Mouse (Mus musculus) CH12.LX (cell line): Measurements from ENCODE around the gene Cxcl9. TPM values are rescaled to one million over a fixed set of nuclear protein-coding genes. Genes with fewer than 3 reads are reported as not detected.

ENCODE experiments used
- DNase-seq: peaks from one replicate; pipeline ENCODE4 v3.0.0-alpha.2; 2013; ENCODE audit errors: extremely low read depth
- H3K27ac ChIP-seq: 2 replicates; pipeline ENCODE4 v1.5.1; 2012; ENCODE audit warnings: low read depth, mild to moderate bottlenecking, control low read depth, moderate library complexity; ENCODE audit not compliant: insufficient read depth
- H3K27me3 ChIP-seq: replicated peaks from 2 replicates; pipeline ENCODE3; 2012; ENCODE audit warnings: inconsistent platforms
- H3K36me3 ChIP-seq, 2 experiments: replicated peaks in 1 of 2; 2 replicates each; pipeline versions ENCODE3 to v1.6.1; 2012; ENCODE audit warnings: inconsistent platforms in 1 of 2, low read length in 1 of 2, mild to moderate bottlenecking in 1 of 2, mixed read lengths in 1 of 2, moderate library complexity in 1 of 2; ENCODE audit not compliant: control insufficient read depth in 1 of 2, insufficient read depth in 1 of 2
- H3K4me1 ChIP-seq, 2 experiments: 2 replicates each; pipeline ENCODE4 v1.6.1; 2012; ENCODE audit warnings: inconsistent platforms in 1 of 2, moderate library complexity in 1 of 2; ENCODE audit not compliant: insufficient read depth in 2 of 2, control insufficient read depth in 1 of 2
- H3K4me2 ChIP-seq: 2 replicates; pipeline ENCODE4 v1.6.1; 2012; ENCODE audit warnings: low read depth, mild to moderate bottlenecking, control low read depth; ENCODE audit not compliant: poor library complexity, insufficient read depth, severe bottlenecking
- H3K4me3 ChIP-seq, 3 experiments: fragments of 150-350 bp in 1 of 3; sonication (generic) in 1 of 3; replicated peaks in 1 of 3; 2 replicates each; pipeline versions ENCODE3 to v1.5.1; 2011 to 2012; ENCODE audit warnings: low read depth in 2 of 3, low read length in 2 of 3, mild to moderate bottlenecking in 2 of 3, moderate library complexity in 2 of 3, control low read depth in 1 of 3, improper control_type of control experiment in 1 of 3, inconsistent platforms in 1 of 3, mixed read lengths in 1 of 3; ENCODE audit not compliant: poor library complexity in 1 of 3
- H3K79me2 ChIP-seq: replicated peaks from 2 replicates; pipeline ENCODE4 v1.6.1; 2012; ENCODE audit warnings: mild to moderate bottlenecking, moderate library complexity; ENCODE audit not compliant: control insufficient read depth, poor library complexity, insufficient read depth, severe bottlenecking; ENCODE audit errors: extremely low read depth
- H3K9ac ChIP-seq: 2 replicates; pipeline ENCODE4 v1.6.1; 2012; ENCODE audit warnings: low read depth, mild to moderate bottlenecking, control low read depth, moderate library complexity; ENCODE audit not compliant: insufficient read depth
- H3K9me3 ChIP-seq: replicated peaks from 2 replicates; pipeline ENCODE3; 2012; ENCODE audit warnings: low read length, inconsistent platforms, mixed read lengths
- BHLHE40 ChIP-seq: IDR thresholded peaks from 2 replicates; pipeline ENCODE4 v1.6.1; 2011; ENCODE audit warnings: mild to moderate bottlenecking, low read depth, low read length, improper control_type of control experiment
- CHD1 ChIP-seq: IDR thresholded peaks from 2 replicates; pipeline ENCODE4 v1.6.1; 2012; ENCODE audit warnings: low read depth, low read length, improper control_type of control experiment, inconsistent platforms
- CHD2 ChIP-seq: IDR thresholded peaks from 2 replicates; pipeline ENCODE4 v1.6.1; 2011; ENCODE audit warnings: low read length, improper control_type of control experiment
- CTCF ChIP-seq, 2 experiments: IDR thresholded peaks in 1 of 2; conservative IDR thresholded peaks in 1 of 2; 2 replicates each; pipeline ENCODE4 v1.5.1; 2011 to 2012; ENCODE audit warnings: low read depth in 2 of 2, low read length in 2 of 2, improper control_type of control experiment in 1 of 2, inconsistent platforms in 1 of 2, mild to moderate bottlenecking in 1 of 2, moderate library complexity in 1 of 2
- E2F4 ChIP-seq: IDR thresholded peaks from 2 replicates; pipeline ENCODE4 v1.6.1; 2011; ENCODE audit warnings: low read depth, low read length, improper control_type of control experiment; ENCODE audit not compliant: insufficient replicate concordance
- ELF1 ChIP-seq: IDR thresholded peaks from 2 replicates; pipeline ENCODE4 v1.6.1; 2014; ENCODE audit warnings: low read depth, mild to moderate bottlenecking, inconsistent platforms, low read length, improper control_type of control experiment
- EP300 ChIP-seq: IDR thresholded peaks from 2 replicates; pipeline ENCODE4 v1.6.1; 2011; ENCODE audit warnings: low read length, improper control_type of control experiment
- ETS1 ChIP-seq: conservative IDR thresholded peaks from 2 replicates; pipeline ENCODE4 v1.6.1; 2012; ENCODE audit warnings: low read depth, mild to moderate bottlenecking, inconsistent platforms, low read length, improper control_type of control experiment, moderate library complexity
- GABPA ChIP-seq: IDR thresholded peaks from 2 replicates; pipeline ENCODE4 v1.6.1; 2012; ENCODE audit warnings: low read depth, low read length, improper control_type of control experiment, inconsistent platforms; ENCODE audit not compliant: insufficient replicate concordance
- HCFC1 ChIP-seq: IDR thresholded peaks from 2 replicates; pipeline ENCODE4 v1.6.1; 2012; ENCODE audit warnings: low read depth, mild to moderate bottlenecking, inconsistent platforms, low read length, improper control_type of control experiment
- IRF4 ChIP-seq: IDR thresholded peaks from 2 replicates; pipeline ENCODE4 v1.6.1; 2014; ENCODE audit warnings: low read depth, mild to moderate bottlenecking, inconsistent platforms, low read length, improper control_type of control experiment
- JUN ChIP-seq: IDR thresholded peaks from 2 replicates; pipeline ENCODE4 v1.6.1; 2011; ENCODE audit warnings: low read depth, mild to moderate bottlenecking, low read length, improper control_type of control experiment, moderate library complexity; ENCODE audit not compliant: insufficient read depth
- JUND ChIP-seq: conservative IDR thresholded peaks from 2 replicates; pipeline ENCODE4 v1.6.1; 2011; ENCODE audit warnings: low read depth, low read length, improper control_type of control experiment
- KAT2A ChIP-seq: IDR thresholded peaks from 2 replicates; pipeline ENCODE4 v1.6.1; 2012; ENCODE audit warnings: low read length, improper control_type of control experiment, inconsistent platforms; ENCODE audit not compliant: insufficient replicate concordance
- MAFK ChIP-seq: IDR thresholded peaks from 2 replicates; pipeline ENCODE4 v1.6.1; 2011; ENCODE audit warnings: low read length, improper control_type of control experiment; ENCODE audit not compliant: insufficient replicate concordance
- MAX ChIP-seq: IDR thresholded peaks from 2 replicates; pipeline ENCODE4 v1.6.1; 2011; ENCODE audit warnings: low read length, improper control_type of control experiment
- MAZ ChIP-seq: IDR thresholded peaks from 2 replicates; pipeline ENCODE4 v1.6.1; 2012; ENCODE audit warnings: low read depth, mild to moderate bottlenecking, inconsistent platforms, low read length, improper control_type of control experiment, moderate library complexity
- MEF2A ChIP-seq: IDR thresholded peaks from 2 replicates; pipeline ENCODE4 v1.6.1; 2014; ENCODE audit warnings: low read depth, mild to moderate bottlenecking, inconsistent platforms, low read length, improper control_type of control experiment, borderline replicate concordance
- MXI1 ChIP-seq: IDR thresholded peaks from 2 replicates; pipeline ENCODE4 v1.6.1; 2011; ENCODE audit warnings: mild to moderate bottlenecking, low read depth, low read length, improper control_type of control experiment
- MYC ChIP-seq: IDR thresholded peaks from 2 replicates; pipeline ENCODE4 v1.6.1; 2011; ENCODE audit warnings: low read depth, mild to moderate bottlenecking, improper control_type of control experiment, low read length
- NELFE ChIP-seq: IDR thresholded peaks from 2 replicates; pipeline ENCODE4 v1.6.1; 2011; ENCODE audit warnings: low read depth, low read length, improper control_type of control experiment
- NRF1 ChIP-seq: IDR thresholded peaks from 2 replicates; pipeline ENCODE4 v1.6.1; 2014; ENCODE audit warnings: low read depth, mild to moderate bottlenecking, inconsistent platforms, low read length, improper control_type of control experiment, moderate library complexity
- PAX5 ChIP-seq: IDR thresholded peaks from 2 replicates; pipeline ENCODE4 v1.6.1; 2012; ENCODE audit warnings: low read length, inconsistent platforms, mixed read lengths
- POLR2A ChIP-seq: IDR thresholded peaks from 2 replicates; pipeline ENCODE4 v1.6.1; 2011; ENCODE audit warnings: low read depth, mild to moderate bottlenecking, improper control_type of control experiment, low read length
- POLR2AphosphoS2 ChIP-seq: IDR thresholded peaks from 2 replicates; pipeline ENCODE4 v1.6.1; 2011; ENCODE audit warnings: low read depth, low read length, improper control_type of control experiment
- RAD21 ChIP-seq: IDR thresholded peaks from 2 replicates; pipeline ENCODE4 v1.6.1; 2011; ENCODE audit warnings: low read depth, mild to moderate bottlenecking, low read length, improper control_type of control experiment, moderate library complexity
- RCOR1 ChIP-seq: conservative IDR thresholded peaks from 2 replicates; pipeline ENCODE4 v1.6.1; 2012; ENCODE audit warnings: low read depth, mild to moderate bottlenecking, inconsistent platforms, low read length, improper control_type of control experiment
- SIN3A ChIP-seq: IDR thresholded peaks from 2 replicates; pipeline ENCODE4 v1.6.1; 2012; ENCODE audit warnings: low read length, improper control_type of control experiment, inconsistent platforms
- SMC3 ChIP-seq: IDR thresholded peaks from 2 replicates; pipeline ENCODE4 v1.6.1; 2011; ENCODE audit warnings: low read depth, low read length, improper control_type of control experiment
- TBP ChIP-seq: conservative IDR thresholded peaks from 2 replicates; pipeline ENCODE4 v1.6.1; 2011; ENCODE audit warnings: low read depth, low read length, improper control_type of control experiment
- TCF12 ChIP-seq: IDR thresholded peaks from 2 replicates; pipeline ENCODE4 v1.6.1; 2014; ENCODE audit warnings: low read depth, mild to moderate bottlenecking, inconsistent platforms, low read length, improper control_type of control experiment
- UBTF ChIP-seq: IDR thresholded peaks from 2 replicates; pipeline ENCODE4 v1.6.1; 2012; ENCODE audit warnings: low read depth, mild to moderate bottlenecking, inconsistent platforms, low read length, improper control_type of control experiment, moderate library complexity
- USF1 ChIP-seq: IDR thresholded peaks from 2 replicates; pipeline ENCODE4 v1.6.1; 2014; ENCODE audit warnings: low read depth, mild to moderate bottlenecking, inconsistent platforms, low read length, improper control_type of control experiment
- USF2 ChIP-seq: conservative IDR thresholded peaks from 2 replicates; pipeline ENCODE4 v1.6.1; 2011; ENCODE audit warnings: low read depth, low read length, improper control_type of control experiment
- ZC3H11A ChIP-seq: IDR thresholded peaks from 2 replicates; pipeline ENCODE4 v1.6.1; 2012; ENCODE audit warnings: low read depth, mild to moderate bottlenecking, inconsistent platforms, low read length, improper control_type of control experiment
- ZKSCAN1 ChIP-seq: IDR thresholded peaks from 2 replicates; pipeline ENCODE4 v1.6.1; 2012; ENCODE audit warnings: low read depth, inconsistent platforms, low read length, improper control_type of control experiment, borderline replicate concordance
- ZMIZ1 ChIP-seq: IDR thresholded peaks from 2 replicates; pipeline ENCODE4 v1.6.1; 2012; ENCODE audit warnings: low read depth, mild to moderate bottlenecking, inconsistent platforms, low read length, improper control_type of control experiment
- ZNF384 ChIP-seq: IDR thresholded peaks from 2 replicates; pipeline ENCODE4 v1.6.1; 2012; ENCODE audit warnings: low read depth, low read length, improper control_type of control experiment, inconsistent platforms
- dilution Hi-C: fragments of 300-500 bp; cut with MboI; formaldehyde crosslinking; loops from 2 replicates; pipeline ENCODE4 v1.14.3; 2020; ENCODE audit warnings: low sequenced_read_pairs; ENCODE audit not compliant: extremely low pct_unique_long_range_greater_than_20kb, extremely low pct_ligation_motif_present
- in situ Hi-C: fragments of 300-500 bp; cut with MboI; formaldehyde crosslinking; loops from 3 replicates; pipeline ENCODE4 v1.14.3; 2019; ENCODE audit warnings: low sequenced_read_pairs, low pct_ligation_motif_present, low pct_unique_long_range_greater_than_20kb, mixed read lengths
- polyA plus RNA-seq: library from polyadenylated mRNA; unstranded; fragments of >175 nt; gene quantifications from 2 replicates; pipeline ENCODE4 v1.2.1, GENCODE M21; 2012; ENCODE audit warnings: low read depth; ENCODE audit not compliant: insufficient read length
- total RNA-seq, 2 experiments: library from RNA; depleted of rRNA; stranded (reverse); fragments of 300-350 nt in 1 of 2; fragments of >200 nt in 1 of 2; gene quantifications; 2 replicates each; pipeline ENCODE4 v1.2.3; 2012 to 2014

The Cxcl9 gene
- total and polyA plus RNA-seq, 3 experiments, result not detected

DNA sequence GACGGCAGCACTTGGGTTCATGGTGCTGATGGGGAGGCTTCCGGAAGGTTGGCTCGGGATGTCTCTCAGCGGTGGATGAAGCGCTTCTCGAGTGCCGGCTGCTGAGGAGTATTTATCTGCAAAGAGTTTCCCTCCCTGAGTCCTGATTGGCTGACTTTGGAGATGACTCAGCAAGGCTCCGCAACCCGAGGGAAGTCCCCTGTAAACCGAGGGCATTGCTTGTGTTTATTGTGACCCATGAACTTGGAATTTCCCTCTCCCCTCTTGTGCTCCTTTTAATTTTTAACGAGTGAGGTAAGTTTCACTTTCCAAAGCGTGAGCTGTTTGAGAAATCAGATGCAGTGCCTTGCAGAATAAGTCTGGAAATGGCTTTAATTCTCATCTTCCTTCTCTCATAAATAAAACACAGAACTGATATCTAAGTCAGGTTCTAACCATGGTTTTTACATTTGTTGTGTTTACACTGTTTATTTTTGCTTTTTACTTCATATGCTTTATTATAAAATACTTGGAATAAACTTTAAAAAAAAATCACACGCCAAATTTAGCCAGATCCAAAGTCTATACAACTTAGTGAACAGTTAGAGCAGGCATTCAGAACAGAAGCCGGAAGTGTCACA, 21.0 kb upstream of the Cxcl9 start, which contains the start of gene Cxcl10:
Gene Cxcl10 (minus strand): TSS at position 96 of the 620 bp plus-strand sequence.
- Histone ChIP-seq H3K36me3 (peaks cover 0 to 10% of the 10 kb centered on the region in 2 experiments), H3K4me1 (peaks cover 26 to 54% of the 10 kb centered on the region in 2 experiments), H3K4me3 (peak within 1 kb of the TSS in 2 of 3 experiments; percentile 7 to 29), H3K9ac (no peak within 1 kb of the TSS), H3K4me2 (peak within 1 kb of the TSS; percentile 57), H3K27me3 (no peaks in the 10 kb centered on the region), H3K79me2 (no peaks in the 10 kb centered on the region), H3K27ac (no peak within 1 kb of the TSS), H3K9me3 (peaks cover 2% of the 10 kb centered on the region)
- DNase-seq, result peak; percentile 92
- 0 out of 2 replicates have a peak, but pooled peaks have one; percentile 9 for TF ChIP-seq ZNF384
- peak; percentile 89 for TF ChIP-seq RCOR1
- peak; percentile 93 for TF ChIP-seq CHD1
- TF ChIP-seq CTCF (conservative IDR thresholded peaks at IDR 0.05 in 1 of 2, IDR thresholded peaks at IDR 0.05 in 1 of 2; ENCODE audit: low read depth in 2 of 2, low read length in 2 of 2), result no peak
- TF ChIP-seq BHLHE40, result peak; percentile 96
- TF ChIP-seq POLR2AphosphoS2, result no peak
- peak; percentile 74 for TF ChIP-seq JUND
- no peak for TF ChIP-seq SMC3
- TF ChIP-seq KAT2A, result no peak
- TF ChIP-seq CHD2, result peak; percentile 69
- TF ChIP-seq USF1, result no peak
- TF ChIP-seq RAD21, result no peak
- no peak for TF ChIP-seq ZC3H11A
- peak; percentile 88; the same call in 1 of the 2 replicates for TF ChIP-seq E2F4
- TF ChIP-seq TCF12, result peak; percentile 41; the same call in 1 of the 2 replicates
- TF ChIP-seq PAX5, result no peak
- TF ChIP-seq JUN, result peak; percentile 66
- TF ChIP-seq GABPA, result no peak
- TF ChIP-seq EP300, result peak; percentile 90
- peak; percentile 93 for TF ChIP-seq IRF4
- peak; percentile 95 for TF ChIP-seq ETS1
- no peak for TF ChIP-seq ZKSCAN1
- peak; percentile 42; the same call in 1 of the 2 replicates for TF ChIP-seq HCFC1
- peak; percentile 75 for TF ChIP-seq MAZ
- TF ChIP-seq TBP, result no peak
- 0 out of 2 replicates have a peak, but pooled peaks have one; percentile 32 for TF ChIP-seq NRF1
- peak; percentile 92 for TF ChIP-seq MAFK
- peak; percentile 77; the same call in 1 of the 2 replicates for TF ChIP-seq MXI1
- TF ChIP-seq ELF1, result peak; percentile 54; the same call in 1 of the 2 replicates
- peak; percentile 88 for TF ChIP-seq MEF2A
- TF ChIP-seq SIN3A, result peak; percentile 91; the same call in 1 of the 2 replicates
- no peak for TF ChIP-seq USF2
- TF ChIP-seq NELFE, result no peak; the same call in 1 of the 2 replicates
- TF ChIP-seq MYC, result peak; percentile 62; the same call in 1 of the 2 replicates
- 0 out of 2 replicates have a peak, but pooled peaks have one; percentile 24 for TF ChIP-seq POLR2A
- peak; percentile 87 for TF ChIP-seq MAX
- TF ChIP-seq ZMIZ1, result no peak
- no peak for TF ChIP-seq UBTF
- in situ Hi-C loops (no loop called here), dilution Hi-C loops (no loop called here)
